Mouse (Mus musculus) kidney, adult 11 months (tissue): Measurements from ENCODE around the gene Gm12166.

ENCODE experiments used
- DNase-seq: peaks from one replicate; pipeline ENCODE4 v3.0.0; 2022

The Gm12166 gene

DNA sequence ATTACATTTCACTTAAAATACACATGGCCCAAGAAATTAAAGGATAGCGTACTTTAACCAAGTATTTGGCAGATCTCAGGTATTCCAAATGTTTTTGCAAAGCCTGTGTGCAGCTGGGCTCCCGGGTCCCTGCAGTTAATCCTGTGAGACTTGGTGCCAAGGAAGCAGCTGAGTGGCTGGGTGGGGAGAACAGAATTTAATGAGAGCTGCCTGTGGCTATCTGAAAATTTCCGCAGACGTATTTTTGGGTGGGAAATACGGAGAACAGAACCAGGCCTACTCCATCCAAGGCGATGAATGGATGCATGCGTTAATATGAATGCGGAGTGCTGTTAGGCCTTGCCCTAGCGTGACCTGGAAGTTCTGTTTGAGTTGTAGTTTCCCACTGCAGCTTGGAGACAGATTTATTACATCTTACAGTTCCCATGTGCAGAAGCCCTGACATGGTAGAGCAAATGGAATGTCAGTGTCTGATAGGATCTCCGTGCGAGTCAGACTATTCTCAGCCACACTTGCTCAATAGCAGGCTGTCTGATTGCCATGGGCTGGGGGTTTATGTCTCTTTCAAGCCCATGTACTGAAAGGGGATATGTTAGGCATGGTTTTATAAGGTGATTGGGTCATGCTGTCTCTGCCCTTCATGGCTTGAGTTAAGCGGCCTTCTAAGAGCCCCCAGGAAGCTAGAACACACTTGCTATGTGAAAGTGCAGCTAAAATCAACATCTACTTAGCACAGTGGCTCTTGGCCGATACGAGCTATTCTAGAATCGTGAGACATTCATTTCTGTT, 21.1 kb upstream of the Gm12166 start:
- no peak for DNase-seq

DNA sequence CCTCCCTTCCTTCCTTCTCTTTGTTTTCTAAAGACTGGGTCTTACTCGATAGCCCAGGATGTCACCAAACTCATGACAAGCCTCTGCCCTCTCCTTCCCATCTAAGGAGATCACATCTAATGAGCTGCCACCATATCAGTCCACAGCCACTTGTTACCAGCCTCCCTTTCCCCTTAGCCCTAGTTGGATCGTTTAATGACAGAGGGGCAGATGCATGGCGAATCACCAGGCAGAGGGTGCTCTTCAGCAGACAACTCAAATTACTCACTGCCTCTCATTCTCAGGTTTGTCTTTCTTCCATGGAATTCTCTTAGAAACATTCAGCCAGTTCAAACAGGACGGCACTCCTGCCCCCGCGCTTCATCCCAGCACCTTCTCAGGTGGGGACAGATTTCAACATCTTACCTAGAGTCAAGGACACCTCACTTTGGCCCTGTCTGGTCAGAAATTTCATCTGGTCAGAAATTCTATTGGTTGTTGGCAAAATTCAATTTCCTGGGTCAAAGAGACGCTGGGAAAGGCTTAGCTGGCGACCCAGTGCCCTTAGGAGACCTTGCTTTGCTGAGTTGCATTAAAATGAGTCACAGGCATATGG, 20.4 kb upstream of the Gm12166 start:
- no peak for DNase-seq

DNA sequence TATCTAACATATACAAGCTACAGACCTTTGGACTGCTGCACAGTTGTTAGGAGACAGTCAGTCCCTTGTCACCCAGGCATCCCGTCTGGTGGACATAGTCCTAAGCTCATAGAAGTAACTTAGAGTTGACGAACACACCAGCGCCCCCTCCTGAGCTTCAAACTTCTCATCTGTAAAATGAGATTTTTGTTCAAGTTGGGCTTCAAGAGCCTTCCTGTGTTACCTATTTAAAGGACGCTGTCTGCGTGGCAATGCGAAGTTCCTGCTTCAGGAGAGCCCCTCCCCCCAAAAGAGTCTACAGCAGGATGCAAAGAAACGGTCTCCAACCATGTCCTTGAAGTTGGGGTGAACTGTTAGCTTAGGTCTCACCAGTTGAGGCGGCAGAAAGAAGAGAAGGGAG, 18.7 kb upstream of the Gm12166 start:
- DNase-seq, result no peak

DNA sequence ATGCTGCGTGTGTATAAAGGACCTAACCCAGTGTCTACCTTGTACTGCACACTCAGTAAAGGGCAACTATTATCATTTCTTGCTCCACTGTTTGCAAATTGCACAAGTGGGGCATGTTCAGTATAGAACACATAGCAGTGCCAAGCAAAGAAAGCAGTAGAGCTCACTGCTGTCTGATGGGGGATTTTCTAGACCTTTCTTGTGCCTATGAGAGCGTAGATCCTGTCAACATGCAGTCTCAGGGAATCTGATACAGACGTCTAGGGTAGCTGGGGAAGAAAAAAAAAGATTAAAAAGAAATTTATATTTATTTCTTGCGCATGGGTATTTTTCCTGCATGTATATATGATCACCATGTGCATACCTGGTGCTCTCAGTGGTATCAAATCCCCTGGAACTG, 18.0 kb upstream of the Gm12166 start:
- DNase-seq, result no peak

DNA sequence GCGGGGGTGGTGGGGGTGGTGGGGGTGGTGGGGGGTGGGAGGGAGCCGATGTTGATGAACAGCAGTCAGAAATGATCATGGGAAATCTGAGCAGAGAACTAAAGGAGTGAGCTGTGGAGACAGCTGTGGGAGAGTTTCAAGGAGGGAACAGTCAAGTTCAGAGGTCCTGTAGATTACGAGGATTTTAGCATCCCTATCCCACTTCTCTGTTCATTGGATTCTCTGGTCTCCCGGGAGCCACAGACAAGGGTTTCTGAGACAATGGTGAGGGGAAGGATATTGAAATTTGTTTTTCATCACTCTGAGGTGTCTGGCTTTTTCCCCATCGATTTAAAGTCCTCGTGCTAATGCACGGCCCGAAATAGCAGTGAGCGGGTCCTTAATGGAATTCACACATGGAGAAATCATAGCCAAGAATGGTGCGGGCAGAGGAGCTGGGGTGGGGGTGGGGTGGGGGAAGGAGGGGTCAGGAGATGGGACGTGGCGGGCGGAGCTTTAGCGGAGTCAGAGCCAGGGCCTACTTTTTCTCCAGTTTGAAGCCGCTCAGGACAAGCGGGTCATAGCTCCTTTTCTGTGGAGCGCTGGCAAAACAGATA, 17.4 kb upstream of the Gm12166 start:
- DNase-seq, result no peak

DNA sequence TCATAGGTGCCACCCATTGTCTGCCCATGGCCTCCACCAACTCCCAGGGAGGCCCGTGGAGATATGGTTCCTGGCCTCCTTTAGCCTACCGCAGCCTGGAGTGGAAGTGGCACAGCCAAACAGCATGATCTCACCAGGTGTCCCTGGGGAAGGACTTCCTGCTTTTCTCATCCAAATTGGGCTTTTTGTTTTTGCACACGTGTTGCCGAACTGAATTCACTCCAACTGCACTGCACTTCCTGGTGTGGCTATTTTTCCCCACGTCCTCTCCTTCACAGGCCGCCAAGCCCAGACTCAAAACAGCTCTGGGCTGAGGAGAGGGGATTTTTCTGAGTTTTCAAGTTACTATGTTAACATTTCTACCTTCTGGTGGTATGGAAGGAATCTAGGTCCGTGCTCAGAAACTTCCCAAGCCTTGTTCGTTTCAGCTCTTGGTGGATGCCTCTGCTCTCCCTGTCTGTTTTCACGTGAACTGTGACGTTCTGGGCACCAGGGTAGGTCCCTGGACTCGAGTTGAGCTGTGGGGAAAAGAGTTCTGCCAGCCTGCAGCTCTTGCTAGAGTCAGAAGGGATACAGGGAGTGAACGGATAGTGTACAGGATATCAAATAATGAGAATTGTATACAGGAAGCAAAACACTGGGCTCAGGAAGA, 16.8 kb upstream of the Gm12166 start:
- peak; percentile 42 for DNase-seq

DNA sequence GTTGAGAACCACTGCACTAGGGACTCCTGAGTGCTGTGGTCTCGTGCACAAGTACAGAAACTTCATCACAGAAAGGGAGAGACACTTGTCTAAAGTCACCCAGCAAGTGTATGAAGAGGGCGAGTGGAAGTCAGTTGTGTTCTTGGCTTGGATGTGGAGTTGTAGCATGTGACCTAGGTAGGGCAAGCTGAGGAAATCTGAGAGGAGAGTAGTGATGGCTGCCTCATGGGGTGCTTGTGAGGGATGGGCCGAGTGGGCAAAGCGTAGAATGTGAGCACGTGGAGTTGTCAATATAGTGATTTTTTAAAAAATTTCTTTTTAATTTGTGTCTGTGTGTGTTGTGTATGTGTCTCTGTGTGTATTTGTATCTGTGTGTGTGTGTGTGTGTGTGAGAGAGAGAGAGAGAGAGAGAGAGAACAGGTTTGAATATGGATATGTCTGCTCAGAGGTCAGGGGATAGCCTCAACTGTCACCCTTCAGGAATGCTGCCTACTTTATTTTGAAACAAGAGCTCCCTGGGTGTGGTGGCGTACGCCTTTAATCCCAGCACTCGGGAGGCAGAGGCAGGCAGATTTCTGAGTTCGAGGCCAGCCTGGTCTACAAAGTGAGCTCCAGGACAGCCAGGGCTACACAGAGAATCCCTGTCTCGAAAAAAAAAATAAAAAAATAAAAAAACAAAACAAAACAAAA, 15.4 kb upstream of the Gm12166 start:
- no peak for DNase-seq

DNA sequence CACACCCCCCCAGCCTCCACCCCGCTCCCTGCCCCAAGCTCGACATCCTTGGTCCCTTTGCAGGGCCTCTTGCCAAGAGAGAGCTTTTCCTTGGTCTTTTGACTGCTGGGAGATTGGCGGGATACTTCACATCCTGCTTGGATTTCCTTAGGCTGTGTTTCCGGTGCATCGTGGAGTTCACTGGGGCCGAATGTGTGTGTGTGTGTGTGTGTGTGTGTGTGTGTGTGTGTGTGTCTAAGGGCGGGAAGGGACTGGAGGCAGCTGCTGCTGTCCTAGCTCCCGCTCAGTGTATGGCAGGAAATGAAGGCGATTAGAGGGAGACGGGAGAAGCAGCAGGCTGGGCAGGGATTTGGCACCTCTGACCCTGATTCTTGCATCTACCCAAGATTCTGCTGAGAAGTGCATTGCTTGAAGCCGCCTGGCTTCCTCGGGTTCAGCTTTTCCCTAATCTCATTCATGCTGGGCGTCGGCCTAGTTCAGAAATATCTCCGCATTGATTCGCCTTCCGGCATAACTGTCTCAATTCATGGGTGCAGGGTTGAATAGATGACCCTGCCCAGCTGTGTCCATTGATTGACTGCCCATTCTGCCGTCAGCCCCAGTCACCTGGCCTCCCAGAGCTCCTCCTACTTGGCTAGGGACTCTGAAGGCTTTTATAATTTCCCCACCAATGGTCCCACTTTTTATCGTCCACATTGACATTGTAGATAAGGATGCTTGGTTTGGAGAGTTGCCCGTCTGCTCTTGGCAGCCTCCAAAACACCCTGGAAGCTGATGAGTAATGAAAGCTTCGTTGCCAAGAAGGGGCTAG, 13.3 kb upstream of the Gm12166 start:
- peak; percentile 76 for DNase-seq

DNA sequence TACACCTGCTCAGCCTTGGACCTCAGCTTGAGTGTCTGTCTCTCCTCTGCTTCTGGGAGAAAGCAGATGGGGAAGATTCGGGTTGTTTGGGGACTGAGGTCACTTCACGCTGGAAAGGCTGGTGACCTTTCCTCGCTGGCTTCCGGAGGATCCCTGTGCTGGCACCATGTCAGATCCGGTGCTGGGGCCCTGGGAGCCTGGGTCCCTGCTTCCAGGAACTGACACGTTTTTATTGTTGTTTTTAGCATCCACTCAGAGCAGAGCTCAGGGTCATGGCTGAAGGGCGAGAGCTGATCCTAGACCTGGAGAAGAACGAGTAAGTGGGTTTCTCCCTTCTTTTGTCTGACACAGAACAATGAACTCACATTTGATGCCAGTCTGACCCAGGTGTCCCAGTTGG, 12.6 kb upstream of the Gm12166 start:
- peak; percentile 44 for DNase-seq

DNA sequence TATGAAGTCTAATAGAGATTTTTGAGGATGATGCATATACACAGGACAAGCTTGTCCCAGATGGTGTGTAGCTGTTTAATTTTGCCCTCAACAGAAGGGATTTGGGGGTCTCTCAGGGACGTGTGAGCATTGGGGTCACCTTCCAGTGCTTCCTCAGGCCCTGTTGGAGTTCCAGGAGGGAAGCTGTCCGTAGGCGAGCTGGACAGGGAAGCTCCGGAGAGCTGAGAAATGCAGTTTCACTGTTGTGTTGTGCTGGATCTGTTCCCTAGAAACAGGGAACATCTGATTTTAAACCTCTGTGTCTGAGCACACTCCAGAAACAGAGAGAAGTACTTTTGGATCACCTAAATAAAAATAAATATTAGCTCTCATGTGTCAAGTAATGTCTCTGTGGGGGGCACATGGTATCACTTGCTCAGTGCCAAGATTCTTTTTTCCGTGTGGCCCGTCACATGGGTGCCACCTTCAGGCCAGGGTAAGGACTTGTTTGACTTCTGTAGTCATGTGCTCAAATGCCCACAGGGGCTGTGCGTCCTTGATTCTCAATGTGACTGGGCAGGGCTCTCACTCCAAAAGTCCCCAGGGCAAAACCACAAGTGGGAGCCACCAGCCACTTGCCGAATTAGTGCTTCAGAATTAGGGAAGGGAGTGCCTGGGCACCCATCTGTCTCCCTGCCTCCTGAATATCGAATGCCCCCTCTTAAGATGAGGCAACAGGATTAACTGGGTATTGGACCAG, 11.0 kb upstream of the Gm12166 start:
- peak; percentile 46 for DNase-seq

DNA sequence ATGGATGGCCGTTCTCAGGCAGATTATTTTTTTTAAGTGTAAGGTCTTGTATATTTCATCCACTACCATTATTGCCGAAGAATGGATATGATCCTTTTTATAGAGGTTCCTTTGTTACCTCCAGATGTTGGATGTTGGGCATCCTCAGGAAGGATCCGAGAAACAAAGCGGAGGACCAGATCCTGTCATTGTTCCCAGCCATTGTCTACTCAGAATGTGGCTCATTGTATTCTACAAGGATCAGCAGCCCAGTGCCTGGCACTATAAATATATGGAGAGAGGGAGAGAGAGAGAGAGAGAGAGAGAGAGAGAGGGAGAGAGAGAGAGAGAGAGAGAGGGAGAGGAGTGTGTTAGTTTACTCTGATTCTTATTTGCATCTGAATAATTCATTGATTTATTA, 10.4 kb upstream of the Gm12166 start:
- no peak for DNase-seq

DNA sequence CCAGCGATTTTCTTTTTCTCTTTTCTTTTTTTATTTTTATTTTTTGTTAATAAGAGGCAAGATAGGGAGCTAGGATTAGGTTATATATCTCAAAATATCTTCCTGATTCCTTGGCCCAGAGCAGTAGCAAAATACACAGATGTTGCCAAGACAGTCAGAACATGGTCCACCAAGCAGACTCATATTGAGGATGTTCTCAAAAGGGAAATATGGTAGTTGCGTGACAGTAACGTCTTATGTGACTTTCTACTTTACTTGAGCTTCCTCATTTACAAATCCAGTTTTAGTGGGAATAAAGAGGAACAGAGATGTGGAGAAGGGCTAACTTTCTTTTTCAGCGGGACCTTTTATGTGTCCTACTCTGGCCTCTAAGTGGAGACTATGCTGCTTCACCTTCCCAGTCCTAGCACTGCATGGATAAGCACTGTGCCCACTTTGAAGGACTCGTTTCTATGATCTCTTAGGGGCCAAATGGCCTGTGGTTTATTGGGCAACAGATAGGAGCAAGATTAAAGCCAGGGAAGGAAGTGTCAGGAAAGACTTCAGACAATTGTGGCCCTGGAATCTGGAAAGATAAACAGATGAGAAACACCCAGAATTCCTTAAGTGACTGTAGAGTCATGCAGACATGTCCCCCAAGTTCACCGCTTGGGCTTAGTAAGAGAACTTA, 9.8 kb upstream of the Gm12166 start:
- no peak for DNase-seq

DNA sequence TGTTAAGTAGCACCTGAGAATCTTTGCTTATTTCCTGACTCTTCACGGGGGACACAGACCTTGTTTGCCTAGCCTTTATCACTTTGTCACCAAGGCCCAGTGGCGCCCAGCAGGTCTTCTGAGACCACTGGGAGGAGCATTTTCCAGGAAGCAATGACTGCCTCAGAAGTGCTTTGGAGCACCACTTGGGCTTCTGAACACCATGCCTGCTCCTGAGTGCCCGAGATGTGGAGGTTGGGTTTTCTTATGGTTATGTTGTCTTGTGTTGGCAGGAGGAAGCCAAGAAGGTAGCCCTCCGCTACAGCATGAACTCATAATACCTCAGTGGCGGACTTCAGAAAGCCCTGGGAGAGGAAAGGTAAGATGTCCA, 8.5 kb upstream of the Gm12166 start:
- no peak for DNase-seq

DNA sequence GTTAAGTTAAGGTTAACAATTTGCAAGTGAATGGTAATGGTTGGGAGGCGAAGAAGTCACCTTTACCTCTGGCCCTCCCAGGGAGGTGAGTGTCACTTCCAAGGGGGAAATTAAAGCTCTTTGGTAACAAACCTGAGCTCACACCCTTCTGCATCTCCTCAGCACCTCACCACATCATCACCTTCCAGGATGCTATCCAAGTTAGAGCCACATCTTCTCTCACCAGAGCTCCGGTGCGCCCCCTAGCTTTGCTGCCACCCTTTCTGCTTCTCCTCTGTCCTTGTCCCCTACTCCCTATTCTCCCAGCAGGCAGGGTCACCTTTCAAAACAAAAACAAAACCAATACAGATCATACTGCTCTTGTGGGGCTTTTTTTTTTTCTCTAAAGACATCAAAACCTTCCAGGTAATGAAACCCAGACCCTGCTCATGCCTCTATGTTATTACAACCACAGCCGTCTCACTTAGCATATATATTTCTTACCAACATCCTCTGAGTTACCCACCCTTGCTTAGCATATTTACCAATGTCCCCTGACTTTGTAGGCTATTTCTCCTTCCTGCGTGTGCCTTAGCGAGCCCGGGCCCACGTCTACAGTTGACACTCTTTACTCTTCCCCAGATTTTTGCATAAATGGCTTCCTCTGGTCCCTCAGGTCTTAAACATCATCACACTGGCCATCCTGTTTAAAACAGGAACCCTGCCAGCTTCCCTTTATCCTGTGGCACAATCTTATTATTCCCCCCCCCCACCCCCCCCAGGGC, 7.9 kb upstream of the Gm12166 start:
- DNase-seq, result no peak

DNA sequence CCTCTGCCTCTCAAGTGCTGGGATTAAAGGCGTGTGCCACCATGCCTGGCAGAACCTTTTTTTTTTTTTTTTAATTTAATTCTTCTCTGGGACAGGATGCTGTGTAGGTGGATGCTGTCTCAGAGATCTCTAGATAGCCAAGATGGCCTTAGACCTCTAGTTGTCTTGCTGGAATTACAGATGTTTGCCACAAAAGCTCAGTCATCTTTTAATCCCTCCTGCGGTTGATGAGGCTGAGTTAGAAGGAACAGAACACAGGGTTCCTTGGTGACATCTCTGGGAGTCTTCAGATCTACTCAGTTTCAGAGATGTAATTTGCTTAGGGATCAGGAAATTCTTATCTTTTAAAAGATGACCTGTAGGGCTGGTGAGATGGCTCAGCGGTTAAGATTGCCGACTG, 6.8 kb upstream of the Gm12166 start:
- no peak for DNase-seq

DNA sequence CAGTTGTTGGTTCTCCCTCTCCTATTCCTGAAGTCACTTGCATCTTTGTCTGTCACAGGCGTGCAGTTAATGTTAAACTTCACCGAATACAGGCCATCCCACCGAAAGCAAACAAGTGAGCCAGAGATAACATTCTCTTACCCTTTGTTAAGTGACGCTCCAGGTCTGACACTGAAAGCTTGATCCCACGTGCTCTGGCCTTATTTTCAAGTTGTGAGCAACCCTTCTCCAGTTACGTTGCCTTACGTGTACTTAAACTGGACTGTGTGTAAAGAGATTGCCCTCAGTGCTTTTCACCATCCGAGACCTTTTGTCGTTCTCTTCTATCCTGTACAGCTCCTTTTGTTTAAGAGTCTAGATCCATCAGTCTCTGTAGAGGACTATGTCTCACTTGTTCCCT, 5.9 kb upstream of the Gm12166 start:
- no peak for DNase-seq

DNA sequence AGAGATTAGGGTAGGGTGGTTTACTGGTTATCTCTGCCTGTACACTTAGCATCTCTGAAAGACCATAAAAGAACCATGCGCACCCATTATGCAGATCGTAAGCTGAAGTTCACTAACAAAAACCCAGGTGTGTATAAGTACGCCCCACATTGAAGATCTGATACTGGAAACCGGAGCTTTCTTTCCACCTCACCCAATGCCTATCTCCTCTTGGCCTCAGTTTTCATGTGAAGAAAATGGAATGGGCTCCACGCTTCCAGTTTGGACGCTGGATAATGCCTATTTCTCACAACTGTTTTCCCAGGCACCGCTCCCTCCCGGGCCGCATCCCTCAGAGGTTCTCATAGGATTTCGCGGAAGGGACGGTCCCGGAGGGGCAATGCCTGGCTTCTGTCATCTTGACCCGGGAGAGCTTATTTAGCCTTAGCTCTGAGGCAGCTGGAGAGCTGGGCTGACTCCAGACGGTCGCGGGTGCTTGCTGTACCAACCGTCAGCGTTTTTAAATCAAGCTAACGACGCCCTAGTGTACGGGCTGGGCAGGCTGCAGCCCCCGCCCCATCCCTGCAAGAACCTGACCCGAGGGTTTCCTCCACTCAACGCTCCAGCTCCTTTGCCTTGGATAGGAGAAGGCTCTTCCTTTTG, 4.8 kb upstream of the Gm12166 start:
- no peak for DNase-seq

DNA sequence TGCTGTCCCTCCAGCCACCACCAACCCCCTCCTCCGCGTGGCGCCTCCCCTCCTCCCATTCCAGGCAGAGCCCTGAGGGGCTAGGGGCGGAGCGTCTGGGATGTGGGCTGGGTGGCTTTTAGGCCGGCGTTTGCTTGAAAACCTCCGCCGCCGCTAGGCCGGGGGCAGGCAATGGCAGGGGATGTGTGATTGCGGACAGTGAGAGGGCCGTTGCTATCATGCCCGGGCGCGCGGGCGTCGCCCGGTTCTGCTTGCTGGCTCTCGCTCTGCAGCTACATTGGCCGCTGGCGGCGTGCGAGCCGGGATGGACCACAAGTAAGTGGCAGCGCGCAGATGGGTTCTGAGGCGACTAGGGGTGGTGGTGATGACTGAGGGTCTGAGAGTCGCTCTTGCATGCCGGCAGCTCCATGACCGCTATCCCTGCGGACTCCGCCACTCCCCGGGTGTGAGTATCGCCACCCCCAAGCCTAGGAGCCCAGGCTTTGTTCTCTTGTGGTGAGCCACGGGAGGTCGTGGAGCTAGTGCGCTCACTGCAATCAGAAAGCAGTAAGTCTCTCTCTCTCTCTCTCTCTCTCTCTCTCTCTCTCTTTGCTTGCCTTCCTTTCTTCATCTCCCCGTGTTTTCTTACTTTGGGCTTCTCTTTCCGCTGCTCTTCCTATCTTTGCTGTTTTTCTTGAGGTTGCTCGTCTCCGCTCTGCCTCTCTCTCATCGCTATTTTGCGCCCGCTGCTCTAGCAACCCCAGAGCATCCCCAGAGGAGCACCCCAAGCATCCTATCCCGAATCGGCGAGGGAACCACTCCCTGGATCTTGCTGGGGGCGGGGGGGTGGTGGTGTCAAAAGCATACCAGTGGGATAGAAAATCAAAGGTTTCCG, 4.0 kb upstream of the Gm12166 start, which contains the start of gene Adam19:
Gene Adam19, plus strand, starts transcription at position 97 of the 874 bp plus-strand sequence.
- DNase-seq, result no peak
